Mouse (Mus musculus): ENCODE data around the gene Actl11. TPM values are rescaled to one million over a fixed set of nuclear protein-coding genes. Genes with fewer than 3 reads are reported as not detected.

Actl11 gene
- polyA plus RNA-seq, 1 experiment, result not detected

GRCm38 (mm10) chr9:107919441-107919840 is 8.8 kb upstream of the Actl11 start:
- DNase-seq (ENCODE audit: low spot score), result no peak

GRCm38 (mm10) chr9:107923021-107923420 is 5.2 kb upstream of the Actl11 start:
- DNase-seq (ENCODE audit: low spot score), result no peak

GRCm38 (mm10) chr9:107923956-107924355 is 4.3 kb upstream of the Actl11 start:
- DNase-seq (ENCODE audit: low spot score), result no peak

GRCm38 (mm10) chr9:107925251-107925650 is 3.0 kb upstream of the Actl11 start:
- no peak for DNase-seq (ENCODE audit: low spot score)

GRCm38 (mm10) chr9:107926920-107927420 is 1.3 kb upstream of the Actl11 start:
- DNase-seq (ENCODE audit: low spot score), result no peak

- no peak for DNase-seq (ENCODE audit: low spot score)
These were observed 520 bp upstream of the Actl11 start for GRCm38 (mm10) chr9:107927749-107928148.

GRCm38 (mm10) chr9:107932221-107932620 is 4.0 kb downstream of the Actl11 start:
- no peak for DNase-seq (ENCODE audit: low spot score)

GRCm38 (mm10) chr9:107934146-107934545 is 5.9 kb downstream of the Actl11 start:
- DNase-seq (ENCODE audit: low spot score), result no peak

- DNase-seq (ENCODE audit: low spot score), result no peak
These were observed 7.1 kb downstream of the Actl11 start, which contains the start of gene Camkv for GRCm38 (mm10) chr9:107935374-107935773. TSS of gene Camkv (plus strand) at chr9:107935674.

- DNase-seq (ENCODE audit: low spot score), result no peak
These were observed 7.5 kb downstream of the Actl11 start for GRCm38 (mm10) chr9:107935790-107936214.

GRCm38 (mm10) chr9:107936215-107936822 is 8.1 kb downstream of the Actl11 start:
- DNase-seq (ENCODE audit: low spot score), result no peak

GRCm38 (mm10) chr9:107936831-107937230 is 8.6 kb downstream of the Actl11 start:
- DNase-seq (ENCODE audit: low spot score), result no peak

GRCm38 (mm10) chr9:107947241-107948194 is 19.2 kb downstream of the Actl11 start:
- no peak for DNase-seq (ENCODE audit: low spot score)

GRCm38 (mm10) chr9:107949184-107949921 is 21.1 kb downstream of the Actl11 start:
- DNase-seq (ENCODE audit: low spot score), result no peak

- DNase-seq (ENCODE audit: low spot score), result no peak
These were observed 21.6 kb downstream of the Actl11 start, which contains the start of gene Traip for GRCm38 (mm10) chr9:107949922-107950235. TSS of gene Traip (plus strand) at chr9:107950136.

GRCm38 (mm10) chr9:107950460-107951355 is 22.4 kb downstream of the Actl11 start:
- DNase-seq (ENCODE audit: low spot score), result peak; percentile 68

GRCm38 (mm10) chr9:107955613-107956289 is 27.5 kb downstream of the Actl11 start:
- DNase-seq (ENCODE audit: low spot score), result no peak

GRCm38 (mm10) chr9:107957141-107957540 is 28.9 kb downstream of the Actl11 start:
- no peak for DNase-seq (ENCODE audit: low spot score)

- no peak for DNase-seq (ENCODE audit: low spot score)
These were observed 31.6 kb downstream of the Actl11 start for GRCm38 (mm10) chr9:107959896-107960295.

GRCm38 (mm10) chr9:107960928-107961327 is 32.7 kb downstream of the Actl11 start:
- no peak for DNase-seq (ENCODE audit: low spot score)
